Mouse (Mus musculus) liver, postnatal 0 days (tissue): ENCODE results near the gene Pam.

Source experiments
- CTCF ChIP-seq: sonication (generic); IDR thresholded peaks from 2 replicates; pipeline ENCODE4 v1.5.1; 2016; ENCODE audit warnings: antibody characterized with exemption, low read depth
- EP300 ChIP-seq: IDR thresholded peaks from 2 replicates; pipeline ENCODE4 v1.6.1; 2016; ENCODE audit warnings: antibody characterized with exemption, low read depth, mild to moderate bottlenecking

DNA sequence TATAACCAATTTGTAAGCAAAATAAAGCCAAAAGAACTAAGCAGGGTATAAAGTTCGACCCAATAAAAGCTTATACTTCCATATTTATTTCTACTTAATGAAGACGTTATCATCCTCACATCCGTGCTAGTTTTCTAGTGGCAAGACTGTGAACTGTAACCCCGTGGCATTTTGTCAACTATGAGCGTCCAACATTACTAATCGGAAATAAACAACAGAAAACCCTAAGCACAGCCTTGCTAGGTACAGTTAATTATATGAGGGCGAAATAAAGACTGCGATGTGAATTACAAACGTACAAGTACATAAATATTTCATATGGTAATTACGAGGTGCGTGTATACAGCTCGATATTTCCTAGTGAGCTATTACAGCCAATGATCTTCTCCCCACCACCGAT, 119.4 kb downstream of the Pam start:
- TF ChIP-seq CTCF (no peak), EP300 (no peak)
